Comparison of ENCODE assay signal across 8 mouse cellular contexts in genomic region chr2:145859932-145860801, GRCm38 (mm10). TPM values are rescaled to one million over a fixed set of nuclear protein-coding genes. Genes with fewer than 3 reads are reported as not detected.
DNase-seq lines count a peak whose midpoint lies in the region; ATAC-seq and TF ChIP-seq lines count a peak whose summit lies in the region.

No protein-coding gene starts in this region.

- peak; percentile 95 for DNase-seq in 3T3-L1 (ENCODE audit: low read depth, low spot score)
- peak; percentile 88 to 93 for DNase-seq in kidney, postnatal 25 days
- DNase-seq in stomach, postnatal 0 days (ENCODE audit: low spot score), result peak; percentile 92

- H3ac ChIP-seq in myocyte (ENCODE audit: control insufficient read depth, insufficient read length), result peak overlapping the region; percentile 4

- H3K4me2 ChIP-seq in forebrain, embryonic 12.5 days, result peak overlapping the region; percentile 57
- H3K4me2 ChIP-seq in heart, embryonic 15.5 days, result peak overlapping the region; percentile 66
- H3K4me2 ChIP-seq in liver, embryonic 12.5 days, result peak overlapping the region; percentile 50
- H3K4me2 ChIP-seq in myocyte (ENCODE audit: low read depth), result peak overlapping the region; percentile 91
- peak overlapping the region; percentile 72 for H3K4me2 ChIP-seq in stomach, postnatal 0 days (replicated peaks; ENCODE audit: low read depth)

- TF ChIP-seq POLR2A in myocyte (IDR thresholded peaks at IDR 0.05; ENCODE audit: insufficient read length, low read depth), result peak; percentile 89

- ATAC-seq in forebrain, embryonic 12.5 days (ENCODE audit: low FRiP score), result peak; percentile 87
- ATAC-seq in heart, embryonic 15.5 days (replicated peaks; ENCODE audit: insufficient number of reproducible peaks, insufficient read depth, low FRiP score, low read depth), result peak; percentile 86
- ATAC-seq in liver, embryonic 12.5 days, result peak; percentile 50; the same call in 1 of the 2 replicates
- ATAC-seq in stomach, postnatal 0 days (ENCODE audit: low FRiP score, low TSS enrichment), result peak; percentile 91

- H3K4me1 ChIP-seq in brown adipose tissue, adult 24 weeks (ENCODE audit: control insufficient read depth, insufficient read depth, insufficient read length, low read length), result peaks cover 20% of the 10 kb centered on the region
- peaks cover 34% of the 10 kb centered on the region for H3K4me1 ChIP-seq in forebrain, embryonic 12.5 days
- H3K4me1 ChIP-seq in heart, embryonic 15.5 days (replicated peaks), result peaks cover 52% of the 10 kb centered on the region
- peaks cover 7% of the 10 kb centered on the region; the same call in 1 of the 2 replicates for H3K4me1 ChIP-seq in liver, embryonic 12.5 days
- 0 out of 2 replicates have a peak, but pooled peaks cover 3% of the 10 kb centered on the region for H3K4me1 ChIP-seq in stomach, postnatal 0 days (replicated peaks; ENCODE audit: control insufficient read depth, insufficient read depth)

- peak; percentile 70 for TF ChIP-seq CTCF in stomach, postnatal 0 days (IDR thresholded peaks at IDR 0.05; ENCODE audit: low read depth)

- H3K9me3 ChIP-seq in forebrain, embryonic 12.5 days, result no peaks in the 10 kb centered on the region
- H3K9me3 ChIP-seq in heart, embryonic 15.5 days (replicated peaks), result no peaks in the 10 kb centered on the region
- H3K9me3 ChIP-seq in liver, embryonic 12.5 days (replicated peaks), result no peaks in the 10 kb centered on the region
- no peaks in the 10 kb centered on the region for H3K9me3 ChIP-seq in stomach, postnatal 0 days (ENCODE audit: control insufficient read depth, low read length)

- H3K9ac ChIP-seq in forebrain, embryonic 12.5 days, result peak overlapping the region; percentile 33
- peak overlapping the region; percentile 73 for H3K9ac ChIP-seq in heart, embryonic 15.5 days
- H3K9ac ChIP-seq in liver, embryonic 12.5 days, result no peak overlapping the region
- peak overlapping the region; percentile 84 for H3K9ac ChIP-seq in stomach, postnatal 0 days (ENCODE audit: low read length)

- peak overlapping the region; percentile 68 for H3K4me3 ChIP-seq in brown adipose tissue, adult 24 weeks (ENCODE audit: insufficient read depth, low read depth, low read length)
- H3K4me3 ChIP-seq in forebrain, embryonic 12.5 days (replicated peaks), result peak overlapping the region; percentile 40
- H3K4me3 ChIP-seq in heart, embryonic 15.5 days, result peak overlapping the region; percentile 58
- peak overlapping the region; percentile 36 for H3K4me3 ChIP-seq in liver, embryonic 12.5 days
- peak overlapping the region; percentile 68 for H3K4me3 ChIP-seq in myocyte
- H3K4me3 ChIP-seq in stomach, postnatal 0 days (ENCODE audit: low read depth, low read length), result peak overlapping the region; percentile 63

- H3K36me3 ChIP-seq in forebrain, embryonic 12.5 days (replicated peaks), result no peaks in the 10 kb centered on the region
- peaks cover 4% of the 10 kb centered on the region; the same call in 1 of the 2 replicates for H3K36me3 ChIP-seq in heart, embryonic 15.5 days
- no peaks in the 10 kb centered on the region for H3K36me3 ChIP-seq in liver, embryonic 12.5 days
- H3K36me3 ChIP-seq in myocyte (ENCODE audit: control insufficient read depth, insufficient read depth), result no peaks in the 10 kb centered on the region
- no peaks in the 10 kb centered on the region for H3K36me3 ChIP-seq in stomach, postnatal 0 days (ENCODE audit: control insufficient read depth, insufficient read depth, low read length)

- peak overlapping the region; percentile 88 for H3K27ac ChIP-seq in brown adipose tissue, adult 24 weeks (replicated peaks; ENCODE audit: low read depth, low read length)
- H3K27ac ChIP-seq in forebrain, embryonic 12.5 days, result peak overlapping the region; percentile 91
- peak overlapping the region; percentile 98 for H3K27ac ChIP-seq in heart, embryonic 15.5 days
- H3K27ac ChIP-seq in liver, embryonic 12.5 days, result peak overlapping the region; percentile 51; the same call in 1 of the 2 replicates
- peak overlapping the region; percentile 98 for H3K27ac ChIP-seq in stomach, postnatal 0 days (replicated peaks)

- WGBS in forebrain, embryonic 12.5 days, result 4% methylated on average over 40 of the region's 40 CpGs
- 6% methylated on average over 40 of the region's 40 CpGs for WGBS in heart, embryonic 15.5 days
- WGBS in liver, embryonic 12.5 days (ENCODE audit: insufficient replicate concordance), result 26% methylated on average over 40 of the region's 40 CpGs
- 1% methylated on average over 40 of the region's 40 CpGs for WGBS in stomach, postnatal 0 days

- TF ChIP-seq EP300 in stomach, postnatal 0 days (optimal IDR thresholded peaks at IDR 0.05), result no peak

- H3K27me3 ChIP-seq in forebrain, embryonic 12.5 days, result no peaks in the 10 kb centered on the region
- no peaks in the 10 kb centered on the region for H3K27me3 ChIP-seq in heart, embryonic 15.5 days
- H3K27me3 ChIP-seq in liver, embryonic 12.5 days (replicated peaks), result peaks cover 12% of the 10 kb centered on the region; the same call in 1 of the 2 replicates
- no peaks in the 10 kb centered on the region for H3K27me3 ChIP-seq in myocyte (ENCODE audit: control insufficient read depth, insufficient read depth, insufficient read length)
- no peaks in the 10 kb centered on the region for H3K27me3 ChIP-seq in stomach, postnatal 0 days (ENCODE audit: control insufficient read depth, insufficient read depth, low read length)

- peaks cover 39% of the 10 kb centered on the region for H3K79me2 ChIP-seq in myocyte (ENCODE audit: control insufficient read depth, insufficient read depth)

TF ChIP-seq in myocyte, 11 proteins besides CTCF, POLR2A, EP300 and RAD21:
- no peak for TF ChIP-seq SRF (IDR thresholded peaks at IDR 0.05; ENCODE audit: control insufficient read depth, insufficient read length, low read depth)
- peak in 2 of 3 experiments; percentile 72 to 90 for TF ChIP-seq MYOD1 (IDR thresholded peaks at IDR 0.05; ENCODE audit: control insufficient read depth in 1 of 3, insufficient read length in 2 of 3, low read depth in 2 of 3)
- peak in 2 of 3 experiments; percentile 76 to 91 for TF ChIP-seq MYOG (IDR thresholded peaks at IDR 0.05; ENCODE audit: control insufficient read depth in 1 of 3, insufficient read depth in 1 of 3, insufficient read length in 2 of 3, low read depth in 2 of 3)
- TF ChIP-seq TCF12 (IDR thresholded peaks at IDR 0.05; ENCODE audit: insufficient read depth, poor library complexity, severe bottlenecking), result peak; percentile 36
- TF ChIP-seq REST (IDR thresholded peaks at IDR 0.05; ENCODE audit: insufficient read depth, insufficient read length), result no peak
- TF ChIP-seq E2F4 (IDR thresholded peaks at IDR 0.05; ENCODE audit: insufficient read depth), result no peak
- TF ChIP-seq TCF3 (IDR thresholded peaks at IDR 0.05; ENCODE audit: insufficient read length, low read depth), result peak; percentile 69
- TF ChIP-seq USF1 (IDR thresholded peaks at IDR 0.05; ENCODE audit: low read depth), result no peak
- TF ChIP-seq CEBPB (IDR thresholded peaks at IDR 0.05; ENCODE audit: insufficient read depth, poor library complexity, severe bottlenecking), result peak; percentile 86
- TF ChIP-seq MAX (IDR thresholded peaks at IDR 0.05; ENCODE audit: low read depth), result no peak
- peak; percentile 61 for TF ChIP-seq POLR2AphosphoS2 (IDR thresholded peaks at IDR 0.05; ENCODE audit: insufficient read length, low read depth)
TF ChIP-seq in myocyte: peak in this region for 6.

RNA-seq across cellular contexts. Expression of gene Naa20, which starts 41.7 kb away (rescaled TPM):
- 112 and 157 TPM in 2 replicates for polyA plus RNA-seq in brown adipose tissue, adult 24 weeks (2012; ENCODE audit: insufficient read depth, insufficient read length, missing spikeins)
- polyA plus RNA-seq in forebrain, embryonic 12.5 days (2016; fragmentation: Nextera tagmentation; extraction: Ambion mirVana), result 124 and 132 TPM in 2 replicates
- 163 and 180 TPM in 2 replicates for polyA plus RNA-seq in heart, embryonic 15.5 days (2015; fragmentation: Nextera tagmentation; extraction: Ambion mirVana)
- 85.9 and 92.8 TPM in 2 replicates for polyA plus RNA-seq in liver, embryonic 12.5 days (2016; fragmentation: Nextera tagmentation; extraction: Ambion mirVana)
- 41.7 TPM for polyA plus RNA-seq in myocyte (2012; fragmentation: generic; extraction: Trizol)
- polyA plus RNA-seq in stomach, postnatal 0 days (2015; fragmentation: Nextera tagmentation; extraction: Ambion mirVana), result 119 and 134 TPM in 2 replicates

Comparison
In these comparisons a context has a peak if more than half of its experiments do, and no peak if none do; other contexts are left out.
1. Peak in every context shown above with its lines: DNase-seq, ATAC-seq, H3K4me3 ChIP-seq and H3K27ac ChIP-seq.